Mouse (Mus musculus) left cerebral cortex, postnatal 25 days (tissue): ENCODE data around the gene Osbpl10. TPM values are rescaled to one million over a fixed set of nuclear protein-coding genes. Genes with fewer than 3 reads are reported as not detected.

Source experiments
- DNase-seq, 2 experiments: peaks; one replicate each; pipeline ENCODE4 v3.0.0; 2022; ENCODE audit warnings: low spot score in 2 of 2, mixed read lengths in 1 of 2
- intact Hi-C: fragments of 180-260 bp; cut with DNase I; formaldehyde crosslinking; loops from one replicate; pipeline ENCODE4 v1.15.1; 2025
- total RNA-seq, 2 experiments: library from RNA; stranded (reverse); gene quantifications; 2 replicates each; pipeline ENCODE4 v1.2.3; 2021

Osbpl10 gene
- total RNA-seq, 2 experiments from 2014 or later: 46.4 to 54.6 TPM

DNA sequence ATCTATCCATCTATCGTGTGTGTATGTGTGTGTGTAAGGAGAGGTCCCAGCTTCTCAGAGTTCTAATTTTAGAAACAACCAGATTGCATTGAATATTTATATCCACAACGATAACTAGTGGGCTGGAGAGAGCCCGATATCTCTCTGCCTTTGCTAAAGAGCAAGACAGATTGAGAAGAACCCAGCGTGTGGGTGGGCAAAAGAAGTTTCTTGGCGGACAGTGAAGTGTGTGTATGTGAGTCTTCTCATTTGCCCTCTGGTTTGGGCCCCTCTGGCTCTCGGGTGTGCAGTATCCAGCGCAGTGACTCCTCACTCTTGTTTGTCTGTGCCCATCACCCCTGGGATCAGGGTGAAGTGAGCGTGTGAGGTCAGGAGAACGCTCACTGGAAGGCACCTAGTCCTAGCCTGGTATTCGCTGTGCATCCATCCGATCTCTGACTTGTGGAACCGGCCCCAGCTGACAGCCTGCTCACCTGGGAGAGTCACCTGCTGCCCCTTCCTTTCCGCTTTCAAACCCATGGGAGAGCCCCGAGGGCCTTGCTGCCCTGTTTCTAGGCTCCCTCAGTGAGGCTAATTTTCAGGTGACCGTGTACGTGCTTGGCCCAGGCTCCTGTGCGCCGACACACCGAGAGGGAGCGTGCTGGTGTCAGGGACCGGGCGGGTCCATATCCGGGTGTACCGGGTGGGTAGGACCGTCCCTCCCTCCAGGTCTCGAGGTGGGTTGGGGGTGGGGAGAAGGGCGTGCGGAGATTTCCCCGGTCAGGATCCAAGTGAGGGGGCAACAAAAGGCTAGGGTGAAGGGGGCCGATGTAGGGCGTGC is 698 bp upstream of the Osbpl10 start:
- intact Hi-C loops: loop anchor here (1.0 to 2.0 kb wide), 4 partner anchors 12 to 89 kb away; partner anchors contain the start of gene Gpd1l
- DNase-seq: peak; percentile 58 to 86

DNA sequence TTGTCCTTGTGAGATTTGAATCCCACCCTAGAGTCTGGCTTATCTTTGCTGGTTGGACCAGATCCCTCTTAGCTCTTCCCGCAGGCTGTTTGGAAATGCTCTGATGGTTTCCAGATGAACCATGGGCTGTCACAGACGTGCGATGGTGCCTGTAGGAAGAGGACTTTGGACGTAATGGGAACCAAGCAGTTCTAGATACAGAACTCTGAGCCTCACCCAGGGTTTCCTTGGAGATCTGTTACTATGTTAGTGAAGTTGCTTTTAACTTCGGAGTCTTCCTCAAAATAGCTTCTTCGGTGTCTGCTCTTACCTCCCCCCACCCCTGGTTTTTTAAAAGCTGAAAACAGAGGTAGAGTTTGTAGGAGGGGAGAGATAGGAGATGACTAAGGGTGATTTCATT is 1.6 kb downstream of the Osbpl10 start:
- DNase-seq: peak; percentile 29 to 80
- intact Hi-C loops: loop anchor here (2.0 kb wide), 3 partner anchors 45 to 87 kb away; partner anchors contain the start of gene Gpd1l

- intact Hi-C loops: no loop called here
- peak; percentile 32 to 63 for DNase-seq
These were observed 4.5 kb downstream of the Osbpl10 start, which contains the start of gene Rps27rt for GRCm38 (mm10) chr9:114982689-114983360. Gene Rps27rt (minus strand): TSS chr9:114982739.

DNA sequence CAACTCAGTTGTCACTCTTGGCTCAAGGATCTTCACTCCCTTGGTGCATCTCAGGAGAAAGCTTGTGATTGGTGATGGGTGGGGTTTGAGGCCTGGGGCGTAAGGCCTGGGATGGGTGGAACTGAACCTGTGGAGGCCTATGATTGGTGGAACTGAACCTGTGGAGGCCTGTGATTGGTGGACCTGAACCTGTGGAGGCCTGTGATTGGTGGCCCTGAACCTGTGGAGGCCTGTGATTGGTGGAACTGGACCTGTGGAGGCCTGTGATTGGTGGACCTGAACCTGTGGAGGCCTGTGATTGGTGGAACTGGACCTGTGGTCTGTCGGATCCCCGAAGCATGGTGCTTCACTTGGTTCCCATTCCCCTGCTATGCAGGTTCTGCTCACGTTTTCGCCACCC is 7.4 kb downstream of the Osbpl10 start:
- intact Hi-C loops: no loop called here
- no peak for DNase-seq

GRCm38 (mm10) chr9:114986361-114986760 is 8.0 kb downstream of the Osbpl10 start:
- intact Hi-C loops: no loop called here
- no peak for DNase-seq

- intact Hi-C loops: no loop called here
- DNase-seq: no peak
These were observed 9.7 kb downstream of the Osbpl10 start for GRCm38 (mm10) chr9:114988029-114988428.

DNA sequence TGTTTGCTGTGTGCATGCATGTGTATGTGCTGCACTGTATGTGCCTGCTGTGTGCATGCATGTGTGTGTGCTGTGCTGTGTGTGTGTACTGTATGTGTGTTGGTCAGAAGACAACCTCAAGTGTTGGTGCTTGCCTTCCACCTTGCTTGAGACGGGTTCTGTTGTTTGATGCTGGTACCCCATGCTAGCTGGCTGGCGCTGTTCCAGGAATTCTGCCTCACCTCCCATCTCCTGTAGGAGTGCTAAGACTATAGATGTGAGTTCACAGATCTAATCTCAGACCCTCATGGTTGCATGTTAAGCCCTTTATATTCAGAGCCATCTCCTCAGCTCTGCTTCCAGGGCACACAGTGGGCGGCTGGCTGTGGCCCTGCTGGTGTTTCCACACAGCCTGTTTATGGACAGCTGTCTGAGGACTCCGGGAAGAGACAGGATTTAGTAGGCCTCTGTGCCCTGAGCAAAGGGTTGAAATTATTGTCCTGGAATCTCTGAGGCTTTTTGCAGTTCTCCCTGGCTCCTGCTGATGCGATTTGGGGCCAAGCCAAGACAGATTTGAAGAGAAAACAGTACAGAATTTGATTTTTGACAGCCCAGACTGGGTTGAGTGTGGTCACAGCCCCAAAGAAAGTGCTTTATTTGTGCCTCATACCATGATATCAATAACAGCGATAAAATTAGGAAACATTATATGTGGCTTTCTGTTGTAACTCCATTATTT is 10.4 kb downstream of the Osbpl10 start:
- intact Hi-C loops: no loop called here
- peak in 1 of 2 experiments; percentile 47 for DNase-seq

DNA sequence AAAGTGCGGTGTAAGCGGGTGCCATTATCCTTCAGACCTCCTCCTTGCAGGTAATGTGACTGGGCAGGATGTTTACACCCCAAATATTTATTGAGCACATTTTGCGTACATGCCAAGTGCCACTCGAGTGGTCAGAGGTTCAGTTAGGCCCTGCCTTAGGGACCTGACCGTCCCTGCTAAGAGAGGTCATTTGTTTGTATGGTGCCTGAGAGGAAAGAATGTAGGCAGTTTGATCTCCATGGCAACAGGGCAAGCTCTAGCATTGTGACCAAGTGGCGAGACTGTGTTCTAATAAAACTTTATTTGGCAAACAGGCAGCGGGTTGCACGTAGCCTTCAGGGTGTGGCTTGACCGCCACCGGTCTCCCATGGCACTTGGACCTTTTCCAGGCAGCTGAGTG is 12.1 kb downstream of the Osbpl10 start:
- intact Hi-C loops: no loop called here
- no peak for DNase-seq

- no peak for DNase-seq
- intact Hi-C loops: no loop called here
These were observed 14.2 kb downstream of the Osbpl10 start for GRCm38 (mm10) chr9:114992528-114992927.

DNA sequence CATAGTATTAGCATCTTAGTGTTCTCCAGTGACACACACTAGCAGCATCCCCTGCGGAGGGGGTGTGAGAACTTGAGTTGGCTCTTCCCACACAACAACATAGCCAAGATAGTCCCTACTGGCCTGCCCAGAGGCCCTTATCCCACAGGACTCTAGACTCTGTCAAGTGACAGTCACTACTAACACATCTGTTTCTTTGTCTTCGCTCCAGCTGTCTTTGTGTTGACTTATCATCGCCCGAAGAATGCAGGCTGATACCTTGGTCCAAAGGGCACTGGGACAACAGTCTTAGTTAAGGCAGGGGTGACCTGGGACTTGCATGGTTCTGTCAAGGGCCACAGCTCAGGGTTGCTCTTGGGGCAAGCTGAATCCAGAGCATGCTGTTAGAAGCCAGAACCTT is 16.9 kb downstream of the Osbpl10 start:
- no peak for DNase-seq
- intact Hi-C loops: no loop called here

DNA sequence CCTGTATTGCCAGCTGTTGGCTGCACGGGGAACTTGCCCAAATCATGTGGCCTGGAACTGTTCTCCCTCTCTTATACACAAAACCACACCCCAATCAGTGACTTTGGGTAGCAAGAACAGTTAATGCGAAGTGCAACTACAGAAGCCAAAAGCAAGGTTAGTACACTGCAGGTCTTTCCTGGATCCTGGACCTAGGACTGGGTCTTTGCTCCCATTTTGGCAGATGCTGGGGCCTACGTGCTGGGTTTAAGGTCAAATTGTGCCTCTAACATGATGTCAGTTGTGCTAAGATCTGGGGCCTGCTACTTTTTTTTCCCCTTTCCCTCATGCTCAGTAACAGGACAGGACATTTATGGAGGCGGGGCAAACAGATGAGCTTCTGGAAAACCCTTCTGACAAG is 17.3 kb downstream of the Osbpl10 start:
- no peak for DNase-seq
- intact Hi-C loops: no loop called here

DNA sequence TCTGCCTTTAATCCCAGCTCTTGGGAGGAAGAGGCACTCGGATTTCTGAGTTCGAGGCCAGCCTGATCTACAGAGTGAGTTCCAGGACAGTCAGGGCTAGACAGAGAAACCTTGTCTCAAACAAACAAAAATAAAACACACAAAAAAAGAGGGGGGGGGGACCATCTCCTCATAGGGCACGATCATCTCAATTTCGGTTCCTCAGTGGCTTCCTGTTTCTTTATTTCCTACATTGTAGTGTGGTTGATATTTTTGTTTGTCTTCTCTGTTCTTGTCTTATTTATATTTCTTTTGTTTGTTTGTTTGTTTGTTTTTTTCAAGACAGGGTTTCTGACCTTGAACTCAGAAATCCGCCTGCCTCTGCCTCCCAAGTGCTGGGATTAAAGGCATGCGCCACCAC is 18.1 kb downstream of the Osbpl10 start:
- intact Hi-C loops: no loop called here
- no peak for DNase-seq

DNA sequence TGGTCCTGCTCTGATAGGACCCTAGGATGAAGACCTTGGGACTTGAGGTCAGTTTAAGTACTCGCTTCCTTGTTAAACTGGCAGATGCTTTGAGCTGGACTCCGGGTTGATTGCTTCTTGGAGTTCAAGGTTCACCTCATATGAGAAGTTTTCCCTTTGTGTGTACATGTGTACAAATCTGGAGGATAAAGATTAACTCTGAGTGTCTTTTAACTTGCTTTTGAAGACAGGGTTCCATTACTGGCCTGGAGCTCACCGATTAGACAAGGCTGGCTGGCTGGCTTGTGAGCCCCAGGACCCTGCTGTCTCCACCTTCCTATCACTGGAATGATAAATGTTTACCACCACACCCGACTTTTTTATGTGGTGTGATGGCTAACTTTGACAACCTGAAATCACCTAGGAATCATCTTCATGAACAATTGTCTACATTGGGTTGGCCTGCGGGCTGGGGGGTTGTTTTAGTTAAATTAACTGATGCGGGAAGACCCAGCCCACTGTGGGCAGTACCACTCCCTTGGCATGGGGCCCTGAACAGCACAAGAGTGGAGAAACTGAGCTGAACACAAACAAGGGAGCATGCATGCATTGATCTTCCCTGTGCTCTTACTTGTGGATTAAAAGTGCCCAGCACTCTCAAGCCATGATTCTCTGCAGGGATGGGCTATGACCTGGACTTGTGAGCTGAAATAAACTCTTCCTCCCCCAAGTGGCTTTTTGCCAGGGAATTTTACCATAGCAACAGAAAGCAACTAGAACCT is 20.8 kb downstream of the Osbpl10 start:
- no peak for DNase-seq
- intact Hi-C loops: no loop called here

- intact Hi-C loops: no loop called here
These were observed 21.4 kb downstream of the Osbpl10 start for GRCm38 (mm10) chr9:114999771-115000146.

GRCm38 (mm10) chr9:115005446-115005845 is 27.1 kb downstream of the Osbpl10 start:
- intact Hi-C loops: no loop called here

More at GRCm38 (mm10) chr9:114999771-115000146, 21.4 kb downstream of the Osbpl10 start:
- DNase-seq: no peak

GRCm38 (mm10) chr9:115007776-115008175 is 29.4 kb downstream of the Osbpl10 start:
- no peak for DNase-seq
- intact Hi-C loops: no loop called here

More at GRCm38 (mm10) chr9:115005446-115005845, 27.1 kb downstream of the Osbpl10 start:
- DNase-seq: no peak

GRCm38 (mm10) chr9:115008194-115008593 is 29.8 kb downstream of the Osbpl10 start:
- intact Hi-C loops: no loop called here
- DNase-seq: peak in 1 of 2 experiments; percentile 73

DNA sequence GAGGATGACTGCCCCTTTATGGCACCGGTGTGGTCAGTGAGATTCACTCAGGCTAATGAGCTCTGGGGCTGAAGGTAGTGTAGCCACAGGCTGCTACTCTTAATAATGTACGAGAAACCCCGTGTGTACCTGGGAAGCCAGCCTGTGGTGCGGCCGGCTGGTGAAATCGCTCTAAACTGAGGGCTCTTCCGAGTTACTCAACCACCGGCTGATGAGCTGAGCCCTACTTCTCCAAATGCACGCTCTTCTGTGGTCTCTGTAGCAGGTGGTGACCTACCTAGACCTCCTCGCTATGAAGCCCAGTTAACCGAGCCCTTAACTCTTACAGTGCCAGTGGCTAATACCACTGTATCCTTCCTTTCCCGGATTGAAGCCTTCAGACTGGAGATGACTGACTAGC is 34.0 kb downstream of the Osbpl10 start:
- intact Hi-C loops: no loop called here
- no peak for DNase-seq

DNA sequence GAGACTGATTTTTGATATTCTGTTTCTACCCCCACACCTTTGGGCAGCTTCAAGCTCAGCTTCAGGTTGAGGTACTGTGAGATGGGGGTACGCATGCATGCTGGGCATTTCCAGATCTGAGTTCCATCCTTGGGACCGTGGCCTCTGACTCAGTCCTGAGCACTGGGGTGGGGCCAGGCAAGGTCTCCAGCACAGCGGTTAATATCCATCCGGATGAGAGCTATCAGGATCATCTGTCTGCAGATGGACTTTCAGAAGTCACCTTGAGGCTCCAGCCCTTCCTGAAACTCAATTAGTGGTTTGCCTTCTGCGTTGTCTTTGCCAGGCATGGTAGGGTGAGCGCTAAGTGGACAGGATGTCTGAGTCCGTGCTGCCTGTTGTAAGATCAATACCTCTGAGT is 41.8 kb downstream of the Osbpl10 start:
- intact Hi-C loops: no loop called here
- no peak for DNase-seq
